In the genomic region with DNA sequence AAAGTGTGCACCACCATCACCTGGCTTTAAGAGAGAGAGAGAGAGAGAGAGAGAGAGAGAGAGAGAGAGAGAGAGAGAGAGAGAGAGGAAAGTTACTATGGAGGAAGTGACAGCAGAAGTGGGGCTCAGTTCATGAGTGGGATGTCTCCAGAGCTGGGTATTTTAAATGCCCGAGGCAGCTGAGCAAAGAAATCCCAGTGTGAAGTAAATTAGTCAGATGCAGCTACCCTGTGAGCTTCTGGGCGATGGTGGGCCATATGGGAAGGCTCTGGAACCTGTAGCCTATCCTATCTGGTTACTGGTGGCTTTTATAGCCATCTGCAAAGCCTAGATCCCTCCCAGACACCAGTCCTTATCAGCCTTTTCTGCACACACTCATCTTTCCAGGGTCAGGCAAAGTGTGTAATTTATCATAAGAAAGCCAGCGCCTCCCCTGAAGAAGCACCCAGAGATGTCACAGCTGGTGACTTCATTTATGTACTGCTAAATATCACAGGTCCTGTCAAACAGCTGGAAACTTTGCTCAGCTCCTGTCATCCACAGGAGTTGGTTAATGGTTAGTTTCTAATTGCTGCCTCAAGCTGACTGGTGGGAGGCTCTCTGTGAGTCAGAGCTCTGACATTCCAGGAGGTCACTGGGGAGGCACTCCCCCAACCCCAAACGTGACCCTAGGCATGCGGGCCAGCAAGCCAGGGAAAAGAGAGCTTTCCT, we compare ENCODE assay signal across 8 mouse cellular contexts.
A peak's percentile ranks its signal among the peaks of the same experiment; 100 is the strongest.
DNase-seq lines count a peak whose midpoint lies in the region; ATAC-seq and TF ChIP-seq lines count a peak whose summit lies in the region.
"Had no signal": no experiment of that assay in that cellular context is flagged by ENCODE, and none has a peak within 500 bp of the region (broad histone marks: within the 10 kb centered on the region; RNA-seq: fewer than 3 reads in every experiment).

No protein-coding gene starts in this region.

- H3K9me3 ChIP-seq in embryonic facial prominence, embryonic 14.5 days (ENCODE audit: control insufficient read depth, low read length) = no peaks in the 10 kb centered on the region
- no peaks in the 10 kb centered on the region for H3K9me3 ChIP-seq in liver, embryonic 15.5 days (replicated peaks)
- H3K9me3 ChIP-seq in stomach, embryonic 15.5 days = no peaks in the 10 kb centered on the region
- H3K9me3 ChIP-seq: limb, embryonic 13.5 days had no signal

- H3K4me2 ChIP-seq in embryonic facial prominence, embryonic 14.5 days (ENCODE audit: low read depth, low read length) = no peak overlapping the region
- peak overlapping the region; percentile 10; the same call in 1 of the 2 replicates for H3K4me2 ChIP-seq in liver, embryonic 15.5 days
- H3K4me2 ChIP-seq in stomach, embryonic 15.5 days = no peak overlapping the region
- H3K4me2 ChIP-seq: limb, embryonic 13.5 days had no signal

- DNase-seq in adrenal gland, adult 2 months = peak; percentile 60
- DNase-seq in embryonic facial prominence, embryonic 14.5 days (ENCODE audit: low spot score) = peak; percentile 30
- peak; percentile 60 for DNase-seq in heart, postnatal 25 days (ENCODE audit: low spot score)
- DNase-seq in layer of hippocampus, adult 2 months (ENCODE audit: low spot score in 2 of 2) = no peak

- ATAC-seq in embryonic facial prominence, embryonic 14.5 days (ENCODE audit: low read depth) = peak; percentile 26; the same call in 1 of the 2 replicates
- peak; percentile 67 for ATAC-seq in liver, embryonic 15.5 days (ENCODE audit: insufficient read depth)
- ATAC-seq in stomach, embryonic 15.5 days (ENCODE audit: insufficient read depth, low FRiP score, low read depth) = peak; percentile 54; the same call in 1 of the 2 replicates
- no peak for ATAC-seq in CD4-positive, CD25-positive, alpha-beta regulatory T cell, adult 4 months

- no peak overlapping the region for H3K4me3 ChIP-seq in embryonic facial prominence, embryonic 14.5 days (ENCODE audit: low read depth, low read length)
- no peak overlapping the region for H3K4me3 ChIP-seq in liver, embryonic 15.5 days (replicated peaks)
- no peak overlapping the region for H3K4me3 ChIP-seq in stomach, embryonic 15.5 days (replicated peaks)
- no peak overlapping the region for H3K4me3 ChIP-seq in layer of hippocampus, adult 2 months
- H3K4me3 ChIP-seq: limb, embryonic 13.5 days had no signal

- no peaks in the 10 kb centered on the region for H3K27me3 ChIP-seq in embryonic facial prominence, embryonic 14.5 days (replicated peaks; ENCODE audit: control insufficient read depth, insufficient read depth, low read length)
- no peaks in the 10 kb centered on the region for H3K27me3 ChIP-seq in liver, embryonic 15.5 days
- no peaks in the 10 kb centered on the region for H3K27me3 ChIP-seq in stomach, embryonic 15.5 days (replicated peaks)
- H3K27me3 ChIP-seq: limb, embryonic 13.5 days had no signal

- no peak for TF ChIP-seq CTCF in layer of hippocampus, adult 2 months (conservative IDR thresholded peaks at IDR 0.05)

- H3K36me3 ChIP-seq in embryonic facial prominence, embryonic 14.5 days (ENCODE audit: control insufficient read depth, insufficient read depth, low read length) = no peaks in the 10 kb centered on the region
- no peaks in the 10 kb centered on the region for H3K36me3 ChIP-seq in liver, embryonic 15.5 days (replicated peaks)
- H3K36me3 ChIP-seq in stomach, embryonic 15.5 days = no peaks in the 10 kb centered on the region
- H3K36me3 ChIP-seq: limb, embryonic 13.5 days had no signal

- 0 out of 2 replicates have a peak, but pooled peaks cover 3% of the 10 kb centered on the region for H3K4me1 ChIP-seq in embryonic facial prominence, embryonic 14.5 days (ENCODE audit: control insufficient read depth, insufficient read depth, low read length)
- peaks cover 35% of the 10 kb centered on the region for H3K4me1 ChIP-seq in liver, embryonic 15.5 days (replicated peaks)
- peaks cover 11% of the 10 kb centered on the region for H3K4me1 ChIP-seq in stomach, embryonic 15.5 days

- H3K9ac ChIP-seq in embryonic facial prominence, embryonic 14.5 days (ENCODE audit: low read depth, low read length) = no peak overlapping the region
- no peak overlapping the region for H3K9ac ChIP-seq in liver, embryonic 15.5 days
- no peak overlapping the region for H3K9ac ChIP-seq in stomach, embryonic 15.5 days
- H3K9ac ChIP-seq: limb, embryonic 13.5 days had no signal

- intact Hi-C loops in heart, postnatal 25 days (cut with DNase I) = loop anchor here (5.0 kb wide), 2 partner anchors 58 to 117 kb away; no protein-coding TSS in a partner anchor

- H3K27ac ChIP-seq in embryonic facial prominence, embryonic 14.5 days (replicated peaks; ENCODE audit: low read depth, low read length) = no peak overlapping the region
- peak overlapping the region; percentile 24; the same call in 1 of the 2 replicates for H3K27ac ChIP-seq in liver, embryonic 15.5 days (replicated peaks)
- peak overlapping the region; percentile 66 for H3K27ac ChIP-seq in stomach, embryonic 15.5 days
- no peak overlapping the region for H3K27ac ChIP-seq in layer of hippocampus, adult 2 months
- H3K27ac ChIP-seq: limb, embryonic 13.5 days had no signal

- 29% methylated on average over 5 of the region's 5 CpGs for WGBS in embryonic facial prominence, embryonic 14.5 days
- WGBS in liver, embryonic 15.5 days (ENCODE audit: insufficient replicate concordance) = 20% methylated on average over 5 of the region's 5 CpGs
- WGBS in stomach, embryonic 15.5 days = 7% methylated on average over 5 of the region's 5 CpGs

Comparison
In these comparisons a context has a peak if more than half of its experiments do, and no peak if none do; other contexts are left out.
1. DNase-seq: peak in adrenal gland, adult 2 months (single experiment), embryonic facial prominence, embryonic 14.5 days (single experiment) and heart, postnatal 25 days (single experiment); none in layer of hippocampus, adult 2 months (0 of 2).
2. H3K27ac ChIP-seq: peak in liver, embryonic 15.5 days (single experiment) and stomach, embryonic 15.5 days (single experiment); none in embryonic facial prominence, embryonic 14.5 days (single experiment) and layer of hippocampus, adult 2 months (single experiment).